In genomic region chr7:98542267-98542666, GRCm38 (mm10) we compare ENCODE assay signal across 14 mouse cellular contexts. TPM values are rescaled to one million over a fixed set of nuclear protein-coding genes. Genes with fewer than 3 reads are reported as not detected.
DNase-seq lines count a peak whose midpoint lies in the region; ATAC-seq and TF ChIP-seq lines count a peak whose summit lies in the region.
"Had no signal": no experiment of that assay in that cellular context is flagged by ENCODE, and none has a peak within 500 bp of the region (broad histone marks: within the 10 kb centered on the region; RNA-seq: fewer than 3 reads in every experiment).

No protein-coding gene starts in this region.

- no peak for ATAC-seq in kidney, postnatal 0 days (replicated peaks; ENCODE audit: low FRiP score, low read depth)
- ATAC-seq: forebrain, embryonic 13.5 days; forebrain, postnatal 0 days had no signal

- WGBS in kidney, postnatal 0 days = 73% methylated on average over 3 of the region's 3 CpGs

- no peaks in the 10 kb centered on the region for H3K36me3 ChIP-seq in kidney, postnatal 0 days (ENCODE audit: insufficient read depth, low read length)
- H3K36me3 ChIP-seq: embryonic facial prominence, embryonic 13.5 days; intestine, embryonic 15.5 days had no signal

- no peak for TF ChIP-seq CTCF in kidney, postnatal 0 days (IDR thresholded peaks at IDR 0.05; ENCODE audit: low read depth)
- no peak for TF ChIP-seq CTCF in embryonic fibroblast, embryonic 13.5 days (IDR thresholded peaks at IDR 0.05; ENCODE audit: borderline replicate concordance, insufficient read depth, low read length)

- no peak overlapping the region for H3K4me3 ChIP-seq in kidney, postnatal 0 days (replicated peaks; ENCODE audit: low read depth, low read length)
- no peak overlapping the region for H3K4me3 ChIP-seq in embryonic fibroblast, embryonic 13.5 days (ENCODE audit: insufficient read depth, low read length)
- H3K4me3 ChIP-seq: embryonic facial prominence, embryonic 13.5 days; forebrain, embryonic 13.5 days; intestine, embryonic 15.5 days had no signal

- H3K4me2 ChIP-seq in kidney, postnatal 0 days (ENCODE audit: low read length) = no peak overlapping the region
- H3K4me2 ChIP-seq: embryonic facial prominence, embryonic 13.5 days; forebrain, embryonic 13.5 days; hindbrain, embryonic 14.5 days; intestine, embryonic 15.5 days had no signal

- TF ChIP-seq POLR2A in embryonic fibroblast, embryonic 13.5 days (IDR thresholded peaks at IDR 0.05; ENCODE audit: low read depth, low read length) = no peak

- peak overlapping the region; percentile 25; the same call in 1 of the 2 replicates for H3K27ac ChIP-seq in kidney, postnatal 0 days
- H3K27ac ChIP-seq in embryonic fibroblast, embryonic 13.5 days (ENCODE audit: insufficient read depth, low read length) = peak overlapping the region; percentile 99
- H3K27ac ChIP-seq: forebrain, embryonic 13.5 days; hindbrain, embryonic 14.5 days; intestine, embryonic 15.5 days had no signal

- H3K9me3 ChIP-seq in kidney, postnatal 0 days (replicated peaks; ENCODE audit: low read length) = no peaks in the 10 kb centered on the region
- H3K9me3 ChIP-seq: embryonic facial prominence, embryonic 13.5 days; forebrain, embryonic 13.5 days; intestine, embryonic 15.5 days had no signal

- H3K4me1 ChIP-seq in kidney, postnatal 0 days (replicated peaks; ENCODE audit: insufficient read depth, low read length) = peaks cover 21% of the 10 kb centered on the region
- H3K4me1 ChIP-seq in embryonic fibroblast, embryonic 13.5 days (ENCODE audit: control insufficient read depth, insufficient read depth, low read length) = peaks cover 7% of the 10 kb centered on the region

- no peak overlapping the region for H3K9ac ChIP-seq in kidney, postnatal 0 days (ENCODE audit: low read depth, low read length)
- H3K9ac ChIP-seq: embryonic facial prominence, embryonic 13.5 days; forebrain, embryonic 13.5 days; forebrain, postnatal 0 days; hindbrain, embryonic 14.5 days; intestine, embryonic 15.5 days had no signal

- intact Hi-C loops in heart, postnatal 10 days (cut with DNase I) = no loop called here

- H3K27me3 ChIP-seq in kidney, postnatal 0 days (ENCODE audit: insufficient read depth, low read length) = no peaks in the 10 kb centered on the region
- H3K27me3 ChIP-seq: embryonic facial prominence, embryonic 13.5 days; forebrain, embryonic 13.5 days; intestine, embryonic 15.5 days had no signal

- DNase-seq in heart, adult 11 months = peak; percentile 93
- no peak for DNase-seq in heart, postnatal 10 days
- DNase-seq in kidney, postnatal 0 days (ENCODE audit: low spot score) = no peak
- no peak for DNase-seq in kidney, postnatal 4 days
- DNase-seq in adrenal gland, postnatal 25 days = no peak
- DNase-seq: cerebellum, adult 11 months; cerebellum, adult 8-10 months; cerebellum, postnatal 36 days; forebrain, postnatal 0 days had no signal

RNA-seq across cellular contexts. Expression of gene Lrrc32, which starts 53.2 kb away (rescaled TPM):
- total RNA-seq in heart, postnatal 10 days (2021) = 10 to 100 TPM; 17.9 to 18.7 TPM
- 13.8 and 15.1 TPM in 2 replicates for polyA plus RNA-seq in kidney, postnatal 0 days (2015; fragmentation: Nextera tagmentation; extraction: Ambion mirVana)
- 95.5 and 220 TPM in 2 replicates for polyA plus RNA-seq in embryonic fibroblast, embryonic 13.5 days (2011; ENCODE audit: insufficient read length, low read depth, missing spikeins)
- total RNA-seq in adrenal gland, postnatal 25 days (2021) = 10.2 and 13.4 TPM in 2 replicates
